ENCODE assay signal across 7 mouse cellular contexts in genomic region chr4:132884064-132884843, GRCm38 (mm10). TPM values are rescaled to one million over a fixed set of nuclear protein-coding genes. Genes with fewer than 3 reads are reported as not detected.
DNase-seq lines count a peak whose midpoint lies in the region; ATAC-seq and TF ChIP-seq lines count a peak whose summit lies in the region.

Stx12 (minus strand) TSS chr4:132884509.

- H3K27me3 ChIP-seq in intestine, postnatal 0 days (replicated peaks; ENCODE audit: control insufficient read depth, insufficient read depth, low read length): no peaks in the 10 kb centered on the region
- no peaks in the 10 kb centered on the region for H3K27me3 ChIP-seq in midbrain, embryonic 12.5 days
- H3K27me3 ChIP-seq in small intestine, adult 2 months (ENCODE audit: control insufficient read depth, insufficient read depth, low read length): no peaks in the 10 kb centered on the region

- H3K36me3 ChIP-seq in intestine, postnatal 0 days (ENCODE audit: control insufficient read depth, insufficient read depth): peaks cover 12% of the 10 kb centered on the region; the same call in 1 of the 2 replicates
- peaks cover 5% of the 10 kb centered on the region; the same call in 1 of the 2 replicates for H3K36me3 ChIP-seq in midbrain, embryonic 12.5 days
- H3K36me3 ChIP-seq in small intestine, adult 2 months (ENCODE audit: control insufficient read depth, insufficient read depth, low read length): peaks cover 10% of the 10 kb centered on the region

- peak; percentile 3; the same call in 1 of the 2 replicates for TF ChIP-seq CTCF in intestine, postnatal 0 days (IDR thresholded peaks at IDR 0.05; ENCODE audit: low read depth)
- TF ChIP-seq CTCF in small intestine, adult 2 months (IDR thresholded peaks at IDR 0.05; ENCODE audit: extremely low read depth, insufficient read length, insufficient replicate concordance, low read depth, low read length): no peak

- H3K27ac ChIP-seq in intestine, postnatal 0 days (ENCODE audit: low read depth, low read length): peak within 1 kb of the TSS; percentile 94
- H3K27ac ChIP-seq in midbrain, embryonic 12.5 days (replicated peaks): peak within 1 kb of the TSS; percentile 81
- H3K27ac ChIP-seq in small intestine, adult 2 months (ENCODE audit: insufficient read depth, low read depth, low read length): peak within 1 kb of the TSS; percentile 92

- DNase-seq in adrenal gland, adult 8-10 months: peak; percentile 88
- DNase-seq in embryo, embryonic 9.5 days (ENCODE audit: extremely low spot score): peak; percentile 92
- no peak for DNase-seq in gonadal fat pad, adult 2 months (ENCODE audit: low read depth)
- DNase-seq in left cerebral cortex, postnatal 4 days: peak; percentile 93

- peak within 1 kb of the TSS; percentile 89 for H3K4me3 ChIP-seq in intestine, postnatal 0 days (ENCODE audit: low read depth, low read length)
- H3K4me3 ChIP-seq in midbrain, embryonic 12.5 days: peak within 1 kb of the TSS; percentile 89
- H3K4me3 ChIP-seq in small intestine, adult 2 months (ENCODE audit: low read depth, low read length): peak within 1 kb of the TSS; percentile 88

- H3K9ac ChIP-seq in intestine, postnatal 0 days (ENCODE audit: low read depth, low read length): peak within 1 kb of the TSS; percentile 97
- peak within 1 kb of the TSS; percentile 85 for H3K9ac ChIP-seq in midbrain, embryonic 12.5 days (replicated peaks)

- peak; percentile 90 for ATAC-seq in intestine, postnatal 0 days
- peak; percentile 96 for ATAC-seq in midbrain, embryonic 12.5 days (ENCODE audit: low FRiP score, low read depth)

- peaks cover 5% of the 10 kb centered on the region for H3K4me1 ChIP-seq in intestine, postnatal 0 days (replicated peaks; ENCODE audit: control insufficient read depth, insufficient read depth, low read length)
- H3K4me1 ChIP-seq in midbrain, embryonic 12.5 days: peaks cover 19% of the 10 kb centered on the region
- peaks cover 14% of the 10 kb centered on the region; the same call in 1 of the 2 replicates for H3K4me1 ChIP-seq in small intestine, adult 2 months (ENCODE audit: control insufficient read depth, insufficient read depth, insufficient read length, low read length)

- peak within 1 kb of the TSS; percentile 87 for H3K4me2 ChIP-seq in intestine, postnatal 0 days (replicated peaks; ENCODE audit: low read depth)
- H3K4me2 ChIP-seq in midbrain, embryonic 12.5 days (replicated peaks): peak within 1 kb of the TSS; percentile 85

- TF ChIP-seq POLR2A in small intestine, adult 2 months (IDR thresholded peaks at IDR 0.05; ENCODE audit: low read depth, low read length): peak; percentile 92

- H3K9me3 ChIP-seq in intestine, postnatal 0 days (ENCODE audit: control insufficient read depth): no peaks in the 10 kb centered on the region
- no peaks in the 10 kb centered on the region for H3K9me3 ChIP-seq in midbrain, embryonic 12.5 days

- under 1% methylated on average over 72 of the region's 72 CpGs for WGBS in intestine, postnatal 0 days
- under 1% methylated on average over 72 of the region's 72 CpGs for WGBS in midbrain, embryonic 12.5 days
- WGBS in small intestine, adult 2 months: under 1% methylated on average over 72 of the region's 72 CpGs

- intact Hi-C loops in left cerebral cortex, postnatal 4 days (cut with DNase I): no loop called here

RNA-seq across cellular contexts. Expression of gene Stx12, which starts in this region (rescaled TPM):
- 10 to 100 TPM; 57.9 to 65.2 (median 60.1) TPM for total RNA-seq in adrenal gland, adult 8-10 months (2022)
- 33.4 and 37.6 TPM in 2 replicates for polyA plus RNA-seq in gonadal fat pad, adult 2 months (2012; rRNA removed)
- polyA plus RNA-seq in intestine, postnatal 0 days (2015; fragmentation: Nextera tagmentation; extraction: Ambion mirVana): 52.9 and 53.7 TPM in 2 replicates
- 100 to 1,000 TPM; 146 to 153 TPM for total RNA-seq in left cerebral cortex, postnatal 4 days (2021)
- 99.1 and 99.2 TPM in 2 replicates for polyA plus RNA-seq in midbrain, embryonic 12.5 days (2016; fragmentation: Nextera tagmentation; extraction: Ambion mirVana)
- 8.6 and 18.9 TPM in 2 replicates for polyA plus RNA-seq in small intestine, adult 2 months (2012; rRNA removed)
